Mouse (Mus musculus): ENCODE results near the gene Olfr960. TPM values are rescaled to one million over a fixed set of nuclear protein-coding genes. Genes with fewer than 3 reads are reported as not detected.

The Olfr960 gene
- polyA plus RNA-seq, 1 experiment from 2014 or later = not detected

Other genes starting within 250 kb of the Olfr960 start
- gene Olfr951, start 234.0 kb upstream of the Olfr960 start, polyA plus RNA-seq (2015; fragmentation: Nextera tagmentation; extraction: Ambion mirVana) = not detected in 2 replicates
- gene Olfr952, start 194.2 kb upstream of the Olfr960 start, polyA plus RNA-seq (2015; fragmentation: Nextera tagmentation; extraction: Ambion mirVana) = not detected in 2 replicates
- not detected in 2 replicates for gene Olfr954, start 164.7 kb upstream of the Olfr960 start, polyA plus RNA-seq (2015; fragmentation: Nextera tagmentation; extraction: Ambion mirVana)
- not detected in 2 replicates for gene Olfr955, start 149.4 kb upstream of the Olfr960 start, polyA plus RNA-seq (2015; fragmentation: Nextera tagmentation; extraction: Ambion mirVana)
- gene Olfr44, start 127.4 kb upstream of the Olfr960 start, polyA plus RNA-seq (2015; fragmentation: Nextera tagmentation; extraction: Ambion mirVana) = not detected in 2 replicates
- not detected in 2 replicates for gene Olfr957, start 105.6 kb upstream of the Olfr960 start, polyA plus RNA-seq (2015; fragmentation: Nextera tagmentation; extraction: Ambion mirVana)
- not detected in 2 replicates for gene Olfr958, start 67.3 kb upstream of the Olfr960 start, polyA plus RNA-seq (2015; fragmentation: Nextera tagmentation; extraction: Ambion mirVana)
- gene Olfr959, start 45.8 kb upstream of the Olfr960 start, polyA plus RNA-seq (2015; fragmentation: Nextera tagmentation; extraction: Ambion mirVana) = not detected in 2 replicates
- 218 and 230 TPM in 2 replicates for gene AW551984, start 17.0 kb upstream of the Olfr960 start, polyA plus RNA-seq (2015; fragmentation: Nextera tagmentation; extraction: Ambion mirVana)
- not detected in 2 replicates for gene Olfr148, start 10.7 kb upstream of the Olfr960 start, polyA plus RNA-seq (2015; fragmentation: Nextera tagmentation; extraction: Ambion mirVana)
- gene Olfr961, start 23.7 kb downstream of the Olfr960 start, polyA plus RNA-seq (2015; fragmentation: Nextera tagmentation; extraction: Ambion mirVana) = not detected in 2 replicates
- not detected in 2 replicates for gene Olfr963, start 45.8 kb downstream of the Olfr960 start, polyA plus RNA-seq (2015; fragmentation: Nextera tagmentation; extraction: Ambion mirVana)
- not detected in 2 replicates for gene Olfr149, start 85.7 kb downstream of the Olfr960 start, polyA plus RNA-seq (2015; fragmentation: Nextera tagmentation; extraction: Ambion mirVana)
- not detected in 2 replicates for gene Olfr965, start 90.0 kb downstream of the Olfr960 start, polyA plus RNA-seq (2015; fragmentation: Nextera tagmentation; extraction: Ambion mirVana)
- not detected in 2 replicates for gene Olfr150, start 109.6 kb downstream of the Olfr960 start, polyA plus RNA-seq (2015; fragmentation: Nextera tagmentation; extraction: Ambion mirVana)
- gene Olfr967, start 124.9 kb downstream of the Olfr960 start, polyA plus RNA-seq (2015; fragmentation: Nextera tagmentation; extraction: Ambion mirVana) = not detected in 2 replicates
- not detected in 2 replicates for gene Olfr968, start 161.9 kb downstream of the Olfr960 start, polyA plus RNA-seq (2015; fragmentation: Nextera tagmentation; extraction: Ambion mirVana)
- gene Olfr969, start 169.6 kb downstream of the Olfr960 start, polyA plus RNA-seq (2015; fragmentation: Nextera tagmentation; extraction: Ambion mirVana) = not detected in 2 replicates
- not detected in 2 replicates for gene Olfr970, start 187.5 kb downstream of the Olfr960 start, polyA plus RNA-seq (2015; fragmentation: Nextera tagmentation; extraction: Ambion mirVana)
- not detected in 2 replicates for gene Olfr971, start 215.5 kb downstream of the Olfr960 start, polyA plus RNA-seq (2015; fragmentation: Nextera tagmentation; extraction: Ambion mirVana)
- gene Olfr972, start 245.0 kb downstream of the Olfr960 start, polyA plus RNA-seq (2015; fragmentation: Nextera tagmentation; extraction: Ambion mirVana) = not detected in 2 replicates

Measured in hindbrain, embryonic 16.5 days (tissue).